Mouse (Mus musculus) myocyte (in vitro differentiated cells): ENCODE measurements at regions not wholly inside any gene's neighbourhood (a gene's known extent, or its start where the extent isn't known, plus 50 kb on each side); places are given as distances from the start of the nearest gene placed in this dataset.

Experiments
- H3K27me3 ChIP-seq: one replicate; pipeline ENCODE4 v1.6.1; 2011; ENCODE audit not compliant: control insufficient read depth, insufficient read depth, insufficient read length
- H3K36me3 ChIP-seq: one replicate; pipeline ENCODE4 v1.6.1; 2011; ENCODE audit not compliant: control insufficient read depth, insufficient read depth
- H3K4me2 ChIP-seq: one replicate; pipeline ENCODE4 v1.6.1; 2011; ENCODE audit warnings: low read depth, control low read depth
- H3K4me3 ChIP-seq: one replicate; pipeline ENCODE4 v1.5.1; 2011; ENCODE audit warnings: mild to moderate bottlenecking, control low read depth, moderate library complexity
- H3K79me2 ChIP-seq: one replicate; pipeline ENCODE4 v1.6.1; 2011; ENCODE audit not compliant: control insufficient read depth, insufficient read depth
- H3ac ChIP-seq: one replicate; pipeline ENCODE4 v1.6.1; 2011; ENCODE audit not compliant: control insufficient read depth, insufficient read length
- CEBPB ChIP-seq: IDR thresholded peaks from 2 replicates; pipeline ENCODE4 v1.6.1; 2011; ENCODE audit warnings: mild to moderate bottlenecking, moderate library complexity; ENCODE audit not compliant: poor library complexity, insufficient read depth, severe bottlenecking
- E2F4 ChIP-seq: IDR thresholded peaks from one replicate; pipeline ENCODE4 v1.6.1; 2011; ENCODE audit warnings: mild to moderate bottlenecking, control low read depth, moderate library complexity; ENCODE audit not compliant: insufficient read depth
- MAX ChIP-seq: IDR thresholded peaks from one replicate; pipeline ENCODE4 v1.6.1; 2011; ENCODE audit warnings: low read depth, mild to moderate bottlenecking, control low read depth
- MYOD1 ChIP-seq, 3 experiments: IDR thresholded peaks; one replicate each; pipeline ENCODE4 v1.6.1; 2011; ENCODE audit warnings: control low read depth in 2 of 3, low read depth in 2 of 3, mild to moderate bottlenecking in 2 of 3, moderate library complexity in 1 of 3; ENCODE audit not compliant: insufficient read length in 2 of 3, control insufficient read depth in 1 of 3
- MYOG ChIP-seq, 3 experiments: IDR thresholded peaks; one replicate each; pipeline ENCODE4 v1.6.1; 2011; ENCODE audit warnings: control low read depth in 2 of 3, low read depth in 2 of 3, mild to moderate bottlenecking in 2 of 3; ENCODE audit not compliant: insufficient read length in 2 of 3, control insufficient read depth in 1 of 3, insufficient read depth in 1 of 3
- POLR2A ChIP-seq: IDR thresholded peaks from one replicate; pipeline ENCODE4 v1.6.1; 2011; ENCODE audit warnings: low read depth, mild to moderate bottlenecking, control low read depth, moderate library complexity; ENCODE audit not compliant: insufficient read length
- POLR2AphosphoS2 ChIP-seq: IDR thresholded peaks from one replicate; pipeline ENCODE4 v1.6.1; 2011; ENCODE audit warnings: low read depth, control low read depth; ENCODE audit not compliant: insufficient read length
- REST ChIP-seq: IDR thresholded peaks from one replicate; pipeline ENCODE4 v1.6.1; 2011; ENCODE audit warnings: mild to moderate bottlenecking, control low read depth, moderate library complexity; ENCODE audit not compliant: insufficient read depth, insufficient read length
- SRF ChIP-seq: IDR thresholded peaks from one replicate; pipeline ENCODE4 v1.6.1; 2011; ENCODE audit warnings: low read depth; ENCODE audit not compliant: control insufficient read depth, insufficient read length
- TCF12 ChIP-seq: IDR thresholded peaks from one replicate; pipeline ENCODE4 v1.6.1; 2011; ENCODE audit warnings: mild to moderate bottlenecking, control low read depth; ENCODE audit not compliant: poor library complexity, insufficient read depth, severe bottlenecking
- TCF3 ChIP-seq: IDR thresholded peaks from one replicate; pipeline ENCODE4 v1.6.1; 2011; ENCODE audit warnings: low read depth, control low read depth; ENCODE audit not compliant: insufficient read length
- USF1 ChIP-seq: IDR thresholded peaks from one replicate; pipeline ENCODE4 v1.6.1; 2011; ENCODE audit warnings: low read depth, mild to moderate bottlenecking, control low read depth, moderate library complexity

DNA sequence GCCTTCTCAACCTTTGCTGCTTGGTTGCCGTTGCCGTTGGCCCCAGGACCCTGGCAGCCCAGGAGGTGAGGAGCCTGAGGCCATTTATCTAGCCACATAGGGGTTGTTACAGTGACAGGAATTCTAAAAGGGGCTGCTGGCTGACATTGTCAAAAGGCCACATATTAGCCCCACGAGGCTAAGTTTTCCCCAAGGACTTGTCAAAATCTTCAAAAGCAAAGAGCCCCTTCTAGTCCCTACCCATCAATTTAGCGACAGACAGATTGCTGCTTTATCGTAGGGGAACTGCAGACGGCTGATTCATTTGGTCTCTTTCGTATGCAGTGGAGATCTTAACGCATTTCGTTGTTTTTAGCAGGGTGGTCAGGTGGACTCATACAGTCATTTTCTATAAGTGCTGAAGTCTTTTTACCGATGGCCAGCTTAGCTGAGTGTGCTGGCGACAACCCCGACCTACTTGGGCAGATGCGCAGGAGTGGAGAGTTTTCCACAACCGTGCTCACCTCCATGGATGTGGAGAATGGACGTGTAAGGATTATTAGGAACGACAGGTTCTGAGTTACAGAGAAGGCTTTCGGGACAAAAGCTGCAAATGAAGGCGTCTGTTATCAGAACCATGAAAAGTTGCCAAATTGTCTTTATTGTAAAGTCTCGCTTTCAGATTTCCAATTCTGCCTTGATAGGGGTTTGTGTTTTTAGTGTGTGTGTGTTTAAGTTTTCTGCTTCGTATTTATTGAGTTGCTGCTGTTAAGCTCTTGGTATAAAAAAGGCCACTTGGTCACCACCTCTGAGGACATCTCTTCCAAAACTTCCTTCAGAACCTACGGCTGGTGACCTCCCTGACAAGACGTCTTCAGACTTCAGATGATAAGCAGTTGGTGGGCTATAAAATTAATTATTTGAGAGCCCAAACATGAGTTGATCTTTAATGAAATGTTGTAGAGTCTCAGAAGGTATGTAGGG is 123.7 kb upstream of the Cpsf6 start:
- no peak overlapping the region for H3K4me3 ChIP-seq
- no peak for TF ChIP-seq POLR2A
- TF ChIP-seq MYOG (IDR thresholded peaks at IDR 0.05; ENCODE audit: control insufficient read depth in 1 of 3, insufficient read depth in 1 of 3, insufficient read length in 2 of 3, low read depth in 2 of 3): no peak
- H3K79me2 ChIP-seq: no peaks in the 10 kb centered on the region
- no peak overlapping the region for H3ac ChIP-seq
- H3K4me2 ChIP-seq: no peak overlapping the region
- H3K36me3 ChIP-seq: no peaks in the 10 kb centered on the region
- peaks cover 5% of the 10 kb centered on the region for H3K27me3 ChIP-seq

DNA sequence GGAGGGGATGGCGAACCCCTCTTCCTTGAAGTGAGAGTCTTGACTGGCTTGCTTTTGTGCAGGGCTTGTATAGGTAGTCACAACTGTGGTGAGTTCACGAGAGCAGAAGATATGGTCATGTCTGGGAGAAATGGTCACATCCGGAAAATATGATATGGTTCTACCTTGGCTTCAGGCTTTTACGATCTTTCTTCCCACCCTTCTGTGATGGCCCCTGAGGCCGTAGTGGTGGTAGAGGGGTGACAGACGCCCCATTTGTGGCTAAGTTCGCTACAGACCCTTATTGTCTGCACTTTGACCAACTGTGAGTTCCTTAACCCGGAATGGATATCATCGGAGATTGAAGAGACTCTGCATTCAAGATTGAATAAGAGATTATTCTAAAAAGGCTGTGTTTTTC is 122.9 kb upstream of the Cpsf6 start:
- TF ChIP-seq MYOG (IDR thresholded peaks at IDR 0.05; ENCODE audit: control insufficient read depth in 1 of 3, insufficient read depth in 1 of 3, insufficient read length in 2 of 3, low read depth in 2 of 3) (no peak), E2F4 (no peak), REST (no peak), MYOD1 (IDR thresholded peaks at IDR 0.05; ENCODE audit: control insufficient read depth in 1 of 3, insufficient read length in 2 of 3, low read depth in 2 of 3) (no peak)
- Histone ChIP-seq H3K27me3 (peaks cover 5% of the 10 kb centered on the region), H3K36me3 (no peaks in the 10 kb centered on the region), H3K4me3 (no peak overlapping the region), H3K4me2 (no peak overlapping the region), H3K79me2 (no peaks in the 10 kb centered on the region), H3ac (no peak overlapping the region)

DNA sequence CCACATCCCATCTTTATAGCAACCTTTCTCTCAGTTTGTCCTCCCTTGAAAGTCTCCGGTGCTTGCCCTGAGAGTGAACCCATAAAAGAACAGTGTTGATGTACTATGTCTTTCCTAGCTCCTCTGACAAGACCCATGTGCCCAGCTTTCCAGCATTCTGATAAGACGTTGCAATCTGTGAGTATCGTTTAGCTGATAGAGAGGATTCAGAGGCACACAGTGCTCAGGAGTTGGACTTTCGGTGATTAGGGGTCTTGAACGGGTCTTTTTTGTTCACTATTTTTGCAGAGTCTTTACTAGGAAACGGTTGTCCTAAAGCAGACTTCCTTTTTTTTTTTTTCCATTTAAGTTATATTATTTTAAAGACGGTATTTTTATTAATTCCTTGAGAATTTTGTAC is 122.3 kb upstream of the Cpsf6 start:
- Histone ChIP-seq H3K79me2 (no peaks in the 10 kb centered on the region), H3K4me2 (no peak overlapping the region), H3K27me3 (peaks cover 5% of the 10 kb centered on the region), H3K36me3 (no peaks in the 10 kb centered on the region), H3ac (no peak overlapping the region), H3K4me3 (no peak overlapping the region)
- TF ChIP-seq MYOG (IDR thresholded peaks at IDR 0.05; ENCODE audit: control insufficient read depth in 1 of 3, insufficient read depth in 1 of 3, insufficient read length in 2 of 3, low read depth in 2 of 3) (no peak), USF1 (no peak), CEBPB (no peak)

DNA sequence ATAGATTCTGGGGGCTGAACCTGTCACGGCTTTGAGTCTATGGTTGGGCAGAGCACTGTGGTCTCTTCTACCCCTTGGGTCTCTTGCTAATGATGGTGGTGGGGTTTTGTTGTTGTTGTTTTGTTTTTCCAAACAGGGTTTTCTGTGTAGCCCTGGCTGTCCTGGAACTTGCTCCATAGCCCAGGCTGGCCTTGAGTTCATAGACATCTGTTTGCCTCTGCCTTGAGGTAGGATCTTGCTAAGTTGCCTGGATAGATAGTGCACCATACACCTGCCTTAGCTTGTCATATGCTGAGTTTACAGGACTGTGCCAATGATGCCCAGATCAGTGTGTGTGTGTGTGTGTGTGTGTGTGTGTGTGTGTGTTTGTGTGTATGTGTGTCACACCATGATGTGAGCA is 121.6 kb upstream of the Cpsf6 start:
- H3K36me3 ChIP-seq: no peaks in the 10 kb centered on the region
- TF ChIP-seq REST (no peak), TCF12 (no peak), POLR2AphosphoS2 (no peak), MYOD1 (IDR thresholded peaks at IDR 0.05; ENCODE audit: control insufficient read depth in 1 of 3, insufficient read length in 2 of 3, low read depth in 2 of 3) (no peak), SRF (no peak), MYOG (IDR thresholded peaks at IDR 0.05; ENCODE audit: control insufficient read depth in 1 of 3, insufficient read depth in 1 of 3, insufficient read length in 2 of 3, low read depth in 2 of 3) (no peak), USF1 (no peak), TCF3 (no peak), CEBPB (no peak), E2F4 (no peak), MAX (no peak)
- H3K4me3 ChIP-seq: no peak overlapping the region
- no peak overlapping the region for H3ac ChIP-seq
- peaks cover 5% of the 10 kb centered on the region for H3K27me3 ChIP-seq
- no peaks in the 10 kb centered on the region for H3K79me2 ChIP-seq
- H3K4me2 ChIP-seq: no peak overlapping the region

DNA sequence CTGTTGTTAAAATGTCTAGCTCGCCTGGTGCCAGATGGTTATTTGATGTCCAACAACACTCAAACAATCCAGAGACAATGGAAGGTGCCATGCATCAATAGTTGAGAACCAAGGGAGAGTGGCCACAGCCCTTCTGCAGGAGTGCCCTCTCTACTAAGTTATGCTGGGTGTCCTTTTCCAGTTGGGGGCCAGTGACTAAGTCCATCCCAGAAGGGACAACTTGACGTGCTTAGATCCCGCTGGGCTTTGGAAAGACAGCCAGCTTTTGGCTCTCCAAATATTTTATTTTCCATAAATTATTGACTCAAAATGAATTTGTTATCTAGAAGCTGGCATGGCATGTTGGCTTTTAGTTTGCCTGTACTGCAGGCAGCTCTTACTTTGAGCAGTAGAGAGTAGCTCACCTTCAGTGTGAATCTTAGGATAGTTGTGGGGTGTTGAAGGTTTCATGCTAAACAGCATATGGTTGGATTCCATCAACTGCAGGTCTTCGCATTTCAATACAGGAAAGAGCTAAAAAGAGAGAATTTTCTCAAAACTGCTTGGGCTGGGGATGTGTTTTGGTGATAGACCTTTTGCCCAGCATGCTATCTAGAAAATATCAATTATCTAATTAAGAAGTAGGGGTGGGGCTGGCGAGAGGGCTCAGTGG is 120.8 kb upstream of the Cpsf6 start:
- H3K27me3 ChIP-seq: peaks cover 5% of the 10 kb centered on the region
- H3K4me3 ChIP-seq: no peak overlapping the region
- TF ChIP-seq MYOG (IDR thresholded peaks at IDR 0.05; ENCODE audit: control insufficient read depth in 1 of 3, insufficient read depth in 1 of 3, insufficient read length in 2 of 3, low read depth in 2 of 3) (no peak), CEBPB (no peak), SRF (no peak), MAX (no peak), TCF3 (no peak), USF1 (no peak), REST (no peak), POLR2AphosphoS2 (no peak), E2F4 (no peak), TCF12 (no peak), MYOD1 (IDR thresholded peaks at IDR 0.05; ENCODE audit: control insufficient read depth in 1 of 3, insufficient read length in 2 of 3, low read depth in 2 of 3) (no peak), POLR2A (no peak)
- H3ac ChIP-seq: no peak overlapping the region
- H3K4me2 ChIP-seq: no peak overlapping the region
- H3K79me2 ChIP-seq: no peaks in the 10 kb centered on the region
- no peaks in the 10 kb centered on the region for H3K36me3 ChIP-seq
